Mouse (Mus musculus) gastrocnemius, adult 18-20 months (tissue): ENCODE measurements around the gene Ifnar2. TPM values are rescaled to one million over a fixed set of nuclear protein-coding genes. Genes with fewer than 3 reads are reported as not detected.

Experiments used
- DNase-seq: peaks from one replicate; pipeline ENCODE4 v3.0.0; 2021; ENCODE audit warnings: low spot score
- total RNA-seq, 2 experiments: library from RNA; stranded (reverse); gene quantifications; 2 replicates each; pipeline ENCODE4 v1.2.3; 2021

The Ifnar2 gene
- total RNA-seq, 2 experiments from 2014 or later: 4.7 to 6.0 TPM

GRCm38 (mm10) chr16:91452363-91452896 lies 79.8 kb downstream of the Ifnar2 start:
- peak; percentile 40 for DNase-seq

Other genes starting within 250 kb of the Ifnar2 start
- not detected for gene Olig2, start 147.3 kb upstream of the Ifnar2 start, total RNA-seq
- not detected for gene Olig1, start 103.0 kb upstream of the Ifnar2 start, total RNA-seq
- gene Gm21970, start 18.9 kb downstream of the Ifnar2 start, total RNA-seq: not detected
- 1 to 10 TPM; 4.2 to 6.6 TPM for gene Il10rb, start 33.4 kb downstream of the Ifnar2 start, total RNA-seq
- gene Ifnar1, start 112.5 kb downstream of the Ifnar2 start, total RNA-seq: 10 to 100 TPM in 1 of 2 experiments, 1 to 10 TPM in 1; 9.8 to 12.2 TPM
- 10 to 100 TPM; 52.7 to 61.5 TPM for gene Ifngr2, start 174.3 kb downstream of the Ifnar2 start, total RNA-seq
- gene Tmem50b, start 225.0 kb downstream of the Ifnar2 start, total RNA-seq: 10 to 100 TPM; 13.1 to 15.1 TPM
- 10 to 100 TPM; 19.8 to 20.5 TPM for gene Dnajc28, start 246.2 kb downstream of the Ifnar2 start, total RNA-seq